Comparison of ENCODE assay signal across 7 mouse cellular contexts in genomic region chr1:75445141-75445701, GRCm38 (mm10). TPM values are rescaled to one million over a fixed set of nuclear protein-coding genes. Genes with fewer than 3 reads are reported as not detected.
A peak's percentile ranks its signal among the peaks of the same experiment; 100 is the strongest.
DNase-seq lines count a peak whose midpoint lies in the region; ATAC-seq and TF ChIP-seq lines count a peak whose summit lies in the region.

No protein-coding gene starts in this region.

- TF ChIP-seq CTCF in lung, embryonic 14.5 days (IDR thresholded peaks at IDR 0.05; ENCODE audit: low read depth): no peak
- no peak for TF ChIP-seq CTCF in lung, adult 2 months (IDR thresholded peaks at IDR 0.05; ENCODE audit: insufficient read depth, low read length)

- H3K4me2 ChIP-seq in lung, embryonic 14.5 days: peak overlapping the region; percentile 54
- H3K4me2 ChIP-seq in forebrain, embryonic 12.5 days: peak overlapping the region; percentile 50

- 0 out of 2 replicates have a peak overlapping the region, but pooled peaks have one; percentile 46 for H3K27ac ChIP-seq in lung, embryonic 14.5 days (ENCODE audit: low read depth)
- H3K27ac ChIP-seq in forebrain, embryonic 12.5 days: peak overlapping the region; percentile 78
- H3K27ac ChIP-seq in limb, embryonic 10.5 days: 0 out of 2 replicates have a peak overlapping the region, but pooled peaks have one; percentile 65

- DNase-seq in lung, embryonic 14.5 days: peak; percentile 50
- DNase-seq in lung, adult 2 months: no peak
- no peak for DNase-seq in limb, embryonic 10.5 days (ENCODE audit: low spot score)
- DNase-seq in right cerebral cortex, postnatal 10 days (ENCODE audit: low spot score in 2 of 2): peak; percentile 73 to 75
- no peak for DNase-seq in spleen, postnatal 10 days (ENCODE audit: low spot score in 2 of 2)
- DNase-seq in urinary bladder, adult 2 months (ENCODE audit: low spot score): no peak

- peak; percentile 22; the same call in 1 of the 2 replicates for ATAC-seq in lung, embryonic 14.5 days (ENCODE audit: insufficient read depth)
- peak; percentile 3; the same call in 1 of the 2 replicates for ATAC-seq in forebrain, embryonic 12.5 days (ENCODE audit: low FRiP score)

- H3K9ac ChIP-seq in lung, embryonic 14.5 days: no peak overlapping the region
- no peak overlapping the region for H3K9ac ChIP-seq in forebrain, embryonic 12.5 days

- no peak overlapping the region for H3K4me3 ChIP-seq in lung, embryonic 14.5 days (ENCODE audit: low read depth, low read length)
- H3K4me3 ChIP-seq in lung, adult 2 months (replicated peaks; ENCODE audit: extremely low read depth, low read depth, low read length): no peak overlapping the region
- no peak overlapping the region for H3K4me3 ChIP-seq in forebrain, embryonic 12.5 days (replicated peaks)
- 0 out of 2 replicates have a peak overlapping the region, but pooled peaks have one; percentile 9 for H3K4me3 ChIP-seq in limb, embryonic 10.5 days

- 15% methylated on average over 9 of the region's 9 CpGs for WGBS in lung, embryonic 14.5 days
- WGBS in lung, adult 2 months: 17% methylated on average over 9 of the region's 9 CpGs
- 19% methylated on average over 9 of the region's 9 CpGs for WGBS in forebrain, embryonic 12.5 days
- WGBS in limb, embryonic 10.5 days: 9% methylated on average over 9 of the region's 9 CpGs

- no peaks in the 10 kb centered on the region for H3K9me3 ChIP-seq in lung, embryonic 14.5 days (ENCODE audit: low read depth, low read length)
- H3K9me3 ChIP-seq in forebrain, embryonic 12.5 days: no peaks in the 10 kb centered on the region
- H3K9me3 ChIP-seq in limb, embryonic 10.5 days (replicated peaks): no peaks in the 10 kb centered on the region

- H3K27me3 ChIP-seq in lung, embryonic 14.5 days (ENCODE audit: insufficient read depth, low read length): peaks cover 56% of the 10 kb centered on the region
- H3K27me3 ChIP-seq in forebrain, embryonic 12.5 days: peaks cover 61% of the 10 kb centered on the region
- H3K27me3 ChIP-seq in limb, embryonic 10.5 days (ENCODE audit: low read depth, poor library complexity, severe bottlenecking): peaks cover 84% of the 10 kb centered on the region

- H3K4me1 ChIP-seq in lung, embryonic 14.5 days (ENCODE audit: insufficient read depth): peaks cover 31% of the 10 kb centered on the region
- H3K4me1 ChIP-seq in lung, adult 2 months (ENCODE audit: control insufficient read depth, insufficient read depth, low read length): no peaks in the 10 kb centered on the region
- H3K4me1 ChIP-seq in forebrain, embryonic 12.5 days: peaks cover 84% of the 10 kb centered on the region
- peaks cover 83% of the 10 kb centered on the region for H3K4me1 ChIP-seq in limb, embryonic 10.5 days

- H3K36me3 ChIP-seq in lung, embryonic 14.5 days (ENCODE audit: insufficient read depth): peaks cover 17% of the 10 kb centered on the region
- no peaks in the 10 kb centered on the region; the same call in 1 of the 2 replicates for H3K36me3 ChIP-seq in forebrain, embryonic 12.5 days (replicated peaks)
- H3K36me3 ChIP-seq in limb, embryonic 10.5 days: peaks cover 9% of the 10 kb centered on the region

- TF ChIP-seq POLR2A in lung, adult 2 months (IDR thresholded peaks at IDR 0.05; ENCODE audit: borderline replicate concordance, extremely low read depth, low read depth, low read length): no peak

RNA-seq across cellular contexts. Expression of gene Asic4, which starts 5.0 kb away (rescaled TPM):
- 0.12 and 0.18 TPM in 2 replicates for polyA plus RNA-seq in lung, embryonic 14.5 days (2014; fragmentation: Nextera tagmentation; extraction: Ambion mirVana)
- 0.05 TPM in 1 of 2 replicates, not detected in the other for polyA plus RNA-seq in lung, adult 2 months (2012; rRNA removed)
- 6.4 and 8.2 TPM in 2 replicates for polyA plus RNA-seq in forebrain, embryonic 12.5 days (2016; fragmentation: Nextera tagmentation; extraction: Ambion mirVana)
- 0.31 and 0.59 TPM in 2 replicates for polyA plus RNA-seq in limb, embryonic 10.5 days (2016; fragmentation: Nextera tagmentation; extraction: Ambion mirVana)
- polyA plus RNA-seq in urinary bladder, adult 2 months (2012; rRNA removed): 0.03 and 0.06 TPM in 2 replicates

RNA-seq across cellular contexts. Expression of gene Gmppa, which starts 9.5 kb away (rescaled TPM):
- 61.2 and 67.3 TPM in 2 replicates for polyA plus RNA-seq in lung, embryonic 14.5 days (2014; fragmentation: Nextera tagmentation; extraction: Ambion mirVana)
- polyA plus RNA-seq in lung, adult 2 months (2012; rRNA removed): 106 and 125 TPM in 2 replicates
- 54.8 and 55.8 TPM in 2 replicates for polyA plus RNA-seq in forebrain, embryonic 12.5 days (2016; fragmentation: Nextera tagmentation; extraction: Ambion mirVana)
- 50.4 and 61.7 TPM in 2 replicates for polyA plus RNA-seq in limb, embryonic 10.5 days (2016; fragmentation: Nextera tagmentation; extraction: Ambion mirVana)
- 140 and 188 TPM in 2 replicates for polyA plus RNA-seq in urinary bladder, adult 2 months (2012; rRNA removed)

RNA-seq across cellular contexts. Expression of gene Chpf, which starts 33.9 kb away (rescaled TPM):
- polyA plus RNA-seq in lung, embryonic 14.5 days (2014; fragmentation: Nextera tagmentation; extraction: Ambion mirVana): 32.8 and 35.1 TPM in 2 replicates
- 89.7 and 127 TPM in 2 replicates for polyA plus RNA-seq in lung, adult 2 months (2012; rRNA removed)
- 21.6 and 25.8 TPM in 2 replicates for polyA plus RNA-seq in forebrain, embryonic 12.5 days (2016; fragmentation: Nextera tagmentation; extraction: Ambion mirVana)
- polyA plus RNA-seq in limb, embryonic 10.5 days (2016; fragmentation: Nextera tagmentation; extraction: Ambion mirVana): 23.7 and 28.8 TPM in 2 replicates
- polyA plus RNA-seq in urinary bladder, adult 2 months (2012; rRNA removed): 65.0 and 69.4 TPM in 2 replicates

RNA-seq across cellular contexts. Expression of gene Tmem198, which starts 34.1 kb away (rescaled TPM):
- polyA plus RNA-seq in lung, embryonic 14.5 days (2014; fragmentation: Nextera tagmentation; extraction: Ambion mirVana): 0.26 and 0.72 TPM in 2 replicates
- polyA plus RNA-seq in lung, adult 2 months (2012; rRNA removed): 5.2 and 7.4 TPM in 2 replicates
- 20.8 and 24.1 TPM in 2 replicates for polyA plus RNA-seq in forebrain, embryonic 12.5 days (2016; fragmentation: Nextera tagmentation; extraction: Ambion mirVana)
- polyA plus RNA-seq in limb, embryonic 10.5 days (2016; fragmentation: Nextera tagmentation; extraction: Ambion mirVana): 0.35 and 0.69 TPM in 2 replicates
- polyA plus RNA-seq in urinary bladder, adult 2 months (2012; rRNA removed): 1.1 and 1.6 TPM in 2 replicates

Comparison
In these comparisons a context has a peak if more than half of its experiments do, and no peak if none do; other contexts are left out.
1. DNase-seq: peak in lung, embryonic 14.5 days (single experiment) and right cerebral cortex, postnatal 10 days (2 of 2); none in lung, adult 2 months (single experiment), limb, embryonic 10.5 days (single experiment), spleen, postnatal 10 days (0 of 2) and urinary bladder, adult 2 months (single experiment).
2. Peak in every context shown above with its lines, with median percentiles within 50 percentile points of each other: H3K27ac ChIP-seq.